Mouse (Mus musculus) small intestine, adult 2 months (tissue): ENCODE measurements around the gene Onecut1. TPM values are rescaled to one million over a fixed set of nuclear protein-coding genes. Genes with fewer than 3 reads are reported as not detected.
A peak's percentile ranks its signal among the peaks of the same experiment; 100 is the strongest.

Source experiments
- H3K27ac ChIP-seq: fragments of 200-500 bp; 2 replicates; pipeline ENCODE4 v1.5.1; 2012; ENCODE audit warnings: low read depth, low read length, control low read depth, inconsistent platforms; ENCODE audit not compliant: insufficient read depth
- H3K27me3 ChIP-seq: fragments of 200-500 bp; 2 replicates; pipeline ENCODE4 v1.6.1; 2012; ENCODE audit warnings: mild to moderate bottlenecking, moderate library complexity, low read length, inconsistent platforms; ENCODE audit not compliant: control insufficient read depth, insufficient read depth
- H3K36me3 ChIP-seq: fragments of 200-500 bp; 2 replicates; pipeline ENCODE4 v1.6.1; 2012; ENCODE audit warnings: mild to moderate bottlenecking, low read length, control low read depth, inconsistent platforms; ENCODE audit not compliant: control insufficient read depth, insufficient read depth
- H3K4me1 ChIP-seq: fragments of 200-500 bp; 2 replicates; pipeline ENCODE4 v1.6.1; 2012; ENCODE audit warnings: low read length, inconsistent platforms, mixed read lengths; ENCODE audit not compliant: control insufficient read depth, insufficient read depth, insufficient read length
- H3K4me3 ChIP-seq: fragments of 200-500 bp; 2 replicates; pipeline ENCODE4 v1.5.1; 2012; ENCODE audit warnings: low read depth, mild to moderate bottlenecking, control low read depth, inconsistent platforms, low read length, moderate library complexity
- CTCF ChIP-seq: fragments of 200-500 bp; IDR thresholded peaks from 2 replicates; pipeline ENCODE4 v1.5.1; 2012; ENCODE audit warnings: low read depth, mild to moderate bottlenecking, control low read depth, inconsistent platforms, low read length, moderate library complexity, mixed read lengths; ENCODE audit not compliant: insufficient replicate concordance, insufficient read length; ENCODE audit errors: extremely low read depth
- POLR2A ChIP-seq: fragments of 200-500 bp; IDR thresholded peaks from 2 replicates; pipeline ENCODE4 v1.6.1; 2012; ENCODE audit warnings: low read depth, mild to moderate bottlenecking, control low read depth, inconsistent platforms, low read length, moderate library complexity
- WGBS: fragments of 180-500 bp; shearing (Covaris S2); methylation state at CpG from one replicate; pipeline ENCODE4 v1.1.7; 2018; 5-methylcytosine and 5-hydroxymethylcytosine counted together
- polyA plus RNA-seq: library from polyadenylated mRNA; depleted of rRNA; stranded (reverse); fragments of >200 nt; gene quantifications from 2 replicates; pipeline ENCODE4 v1.2.3, GENCODE M21; 2012

The Onecut1 gene
- polyA plus RNA-seq, 1 experiment: not detected

DNA sequence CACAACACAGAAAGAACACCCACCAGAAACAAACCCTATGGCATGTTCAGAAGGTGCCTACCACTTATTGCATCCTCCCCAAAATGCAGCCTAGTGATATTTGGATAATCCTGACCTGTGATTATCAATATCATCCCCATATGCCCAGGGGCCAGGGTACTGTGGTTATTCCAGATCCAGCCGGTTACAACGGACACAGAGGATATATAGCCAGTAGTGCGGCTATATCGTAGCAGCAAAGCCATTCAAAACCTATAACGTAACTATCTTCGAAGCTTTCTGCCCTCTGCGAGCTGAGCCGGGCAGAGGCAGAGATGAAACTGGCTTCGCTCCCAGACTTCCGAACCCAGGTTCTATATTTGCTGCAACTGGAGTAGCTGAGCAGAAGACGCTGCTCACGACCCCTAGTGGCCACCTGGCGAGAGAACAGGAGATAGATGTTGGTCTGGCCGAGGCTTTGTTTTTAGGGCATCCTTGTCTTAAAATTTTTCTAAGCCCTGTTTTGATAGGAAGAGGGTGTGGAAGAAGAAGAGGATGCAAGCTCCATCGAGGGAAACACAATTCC lies 6.0 kb downstream of the Onecut1 start:
- 10% methylated on average over 15 of the region's 15 CpGs for whole genome bisulfite sequencing
- TF ChIP-seq POLR2A (no peak), CTCF (peak; percentile 46; the same call in 1 of the 2 replicates)
- Histone ChIP-seq H3K4me3 (no peak overlapping the region), H3K36me3 (no peaks in the 10 kb centered on the region), H3K27ac (no peak overlapping the region), H3K27me3 (peaks cover 27% of the 10 kb centered on the region), H3K4me1 (peaks cover 3% of the 10 kb centered on the region; the same call in 1 of the 2 replicates)

- no peak overlapping the region for H3K4me3 ChIP-seq
- TF ChIP-seq POLR2A: no peak
- TF ChIP-seq CTCF: no peak
Observed at GRCm38 (mm10) chr9:74868336-74868950, 6.7 kb downstream of the Onecut1 start.

GRCm38 (mm10) chr9:74870960-74871688 lies 9.4 kb downstream of the Onecut1 start:
- Histone ChIP-seq H3K4me3 (no peak overlapping the region), H3K27ac (no peak overlapping the region), H3K27me3 (peaks cover 6% of the 10 kb centered on the region; the same call in 1 of the 2 replicates), H3K36me3 (no peaks in the 10 kb centered on the region), H3K4me1 (no peaks in the 10 kb centered on the region)
- peak; percentile 76; the same call in 1 of the 2 replicates for TF ChIP-seq CTCF
- no peak for TF ChIP-seq POLR2A
- 18% methylated on average over 13 of the region's 13 CpGs for WGBS

More at GRCm38 (mm10) chr9:74868336-74868950, 6.7 kb downstream of the Onecut1 start:
- no peaks in the 10 kb centered on the region for H3K36me3 ChIP-seq
- 14% methylated on average over 22 of the region's 22 CpGs for WGBS
- peaks cover 20% of the 10 kb centered on the region for H3K27me3 ChIP-seq
- no peaks in the 10 kb centered on the region for H3K4me1 ChIP-seq
- no peak overlapping the region for H3K27ac ChIP-seq

GRCm38 (mm10) chr9:74876328-74876727 lies 14.6 kb downstream of the Onecut1 start:
- WGBS: 67% methylated on average over 6 of the region's 6 CpGs
- no peaks in the 10 kb centered on the region for H3K36me3 ChIP-seq
- no peaks in the 10 kb centered on the region for H3K4me1 ChIP-seq
- H3K4me3 ChIP-seq: no peak overlapping the region
- no peak for TF ChIP-seq CTCF
- TF ChIP-seq POLR2A: no peak
- no peaks in the 10 kb centered on the region for H3K27me3 ChIP-seq
- no peak overlapping the region for H3K27ac ChIP-seq

GRCm38 (mm10) chr9:74877709-74878108 lies 16.0 kb downstream of the Onecut1 start:
- H3K4me3 ChIP-seq: no peak overlapping the region
- no peaks in the 10 kb centered on the region for H3K36me3 ChIP-seq
- no peaks in the 10 kb centered on the region for H3K4me1 ChIP-seq
- H3K27ac ChIP-seq: no peak overlapping the region
- WGBS: 22% methylated on average over 2 of the region's 2 CpGs
- no peaks in the 10 kb centered on the region for H3K27me3 ChIP-seq
- TF ChIP-seq CTCF (no peak), POLR2A (no peak)

DNA sequence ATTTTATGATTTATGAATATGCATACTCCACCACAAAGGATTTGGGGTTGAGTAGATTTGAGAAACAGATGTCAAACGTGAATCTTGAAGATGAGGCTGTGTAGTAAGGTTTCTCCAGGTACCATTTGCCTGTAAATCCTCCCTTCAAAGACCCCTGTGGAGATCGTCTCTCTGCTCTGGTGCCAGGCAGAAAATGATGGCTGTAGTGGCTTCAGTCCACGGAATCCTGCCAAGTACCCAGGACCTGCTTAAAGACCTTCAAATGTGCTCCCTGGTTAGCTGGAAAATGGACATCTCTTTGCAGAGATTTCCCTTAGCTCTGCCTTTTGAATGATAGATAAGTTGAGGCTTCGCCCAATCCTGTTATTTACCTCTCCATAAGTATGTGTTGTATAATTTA lies 26.1 kb downstream of the Onecut1 start:
- 74% methylated on average over 4 of the region's 4 CpGs for WGBS
- Histone ChIP-seq H3K27me3 (no peaks in the 10 kb centered on the region; the same call in 1 of the 2 replicates), H3K36me3 (no peaks in the 10 kb centered on the region), H3K27ac (no peak overlapping the region), H3K4me1 (no peaks in the 10 kb centered on the region), H3K4me3 (no peak overlapping the region)
- TF ChIP-seq POLR2A (no peak), CTCF (no peak)

GRCm38 (mm10) chr9:74896742-74897141 lies 35.0 kb downstream of the Onecut1 start:
- no peaks in the 10 kb centered on the region for H3K27me3 ChIP-seq
- no peak overlapping the region for H3K4me3 ChIP-seq
- 68% methylated on average over 7 of the region's 7 CpGs for WGBS
- TF ChIP-seq CTCF: no peak
- no peak for TF ChIP-seq POLR2A
- no peaks in the 10 kb centered on the region for H3K4me1 ChIP-seq
- no peaks in the 10 kb centered on the region for H3K36me3 ChIP-seq
- no peak overlapping the region for H3K27ac ChIP-seq
